Mouse (Mus musculus): Measurements from ENCODE around the gene Rbl1.

Gene Rbl1

GRCm38 (mm10) chr2:157170166-157170565, 34.2 kb downstream of the Rbl1 start:
- 36% methylated on average over 5 of the region's 5 CpGs for WGBS

GRCm38 (mm10) chr2:157166371-157167080, 37.8 kb downstream of the Rbl1 start:
- WGBS = 70% methylated on average over 12 of the region's 12 CpGs

- 97% methylated on average over 2 of the region's 2 CpGs for WGBS
Measured at GRCm38 (mm10) chr2:157164101-157164500, 40.2 kb downstream of the Rbl1 start.

- 81% methylated on average over 1 of the region's 1 CpGs for WGBS
Measured at GRCm38 (mm10) chr2:157156079-157156478, 48.3 kb downstream of the Rbl1 start.

GRCm38 (mm10) chr2:157153235-157153634, 51.1 kb downstream of the Rbl1 start:
- WGBS = 82% methylated on average over 2 of the region's 2 CpGs

GRCm38 (mm10) chr2:157148417-157148816, 55.9 kb downstream of the Rbl1 start:
- 99% methylated on average over 5 of the region's 5 CpGs for WGBS

GRCm38 (mm10) chr2:157147397-157148020, 56.8 kb downstream of the Rbl1 start:
- WGBS = 88% methylated on average over 9 of the region's 9 CpGs

- 82% methylated on average over 1 of the region's 1 CpGs for WGBS
Measured at GRCm38 (mm10) chr2:157145173-157145572, 59.2 kb downstream of the Rbl1 start.

- 71% methylated on average over 5 of the region's 5 CpGs for WGBS
Measured at GRCm38 (mm10) chr2:157144132-157144531, 60.2 kb downstream of the Rbl1 start.

- WGBS = 85% methylated on average over 4 of the region's 4 CpGs
Measured at GRCm38 (mm10) chr2:157141962-157142361, 62.4 kb downstream of the Rbl1 start.

GRCm38 (mm10) chr2:157139251-157139802, 65.0 kb downstream of the Rbl1 start:
- 89% methylated on average over 5 of the region's 5 CpGs for WGBS

- 78% methylated on average over 5 of the region's 5 CpGs for WGBS
Measured at GRCm38 (mm10) chr2:157138808-157139207, 65.5 kb downstream of the Rbl1 start.

- 91% methylated on average over 9 of the region's 9 CpGs for WGBS
Measured at GRCm38 (mm10) chr2:157137959-157138731, 66.2 kb downstream of the Rbl1 start.

- WGBS = 71% methylated on average over 2 of the region's 2 CpGs
Measured at GRCm38 (mm10) chr2:157136646-157137045, 67.7 kb downstream of the Rbl1 start.

- WGBS = 80% methylated on average over 4 of the region's 4 CpGs
Measured at GRCm38 (mm10) chr2:157136176-157136575, 68.2 kb downstream of the Rbl1 start.

- WGBS = 71% methylated on average over 10 of the region's 10 CpGs
Measured at GRCm38 (mm10) chr2:157135529-157136120, 68.7 kb downstream of the Rbl1 start.

- WGBS = under 1% methylated on average over 32 of the region's 32 CpGs
Measured at GRCm38 (mm10) chr2:157135014-157135413, 69.3 kb downstream of the Rbl1 start, which contains the start of gene Samhd1. Gene Samhd1, minus strand, starts transcription at chr2:157135265.

- under 1% methylated on average over 25 of the region's 25 CpGs for WGBS
Measured at GRCm38 (mm10) chr2:157134479-157134931, 69.8 kb downstream of the Rbl1 start.

GRCm38 (mm10) chr2:157133769-157134478, 70.4 kb downstream of the Rbl1 start:
- 30% methylated on average over 11 of the region's 11 CpGs for WGBS

- WGBS = 62% methylated on average over 3 of the region's 3 CpGs
Measured at GRCm38 (mm10) chr2:157132686-157133540, 71.4 kb downstream of the Rbl1 start.
